Comparison of ENCODE assay signal across 21 mouse cellular contexts in the genomic region with DNA sequence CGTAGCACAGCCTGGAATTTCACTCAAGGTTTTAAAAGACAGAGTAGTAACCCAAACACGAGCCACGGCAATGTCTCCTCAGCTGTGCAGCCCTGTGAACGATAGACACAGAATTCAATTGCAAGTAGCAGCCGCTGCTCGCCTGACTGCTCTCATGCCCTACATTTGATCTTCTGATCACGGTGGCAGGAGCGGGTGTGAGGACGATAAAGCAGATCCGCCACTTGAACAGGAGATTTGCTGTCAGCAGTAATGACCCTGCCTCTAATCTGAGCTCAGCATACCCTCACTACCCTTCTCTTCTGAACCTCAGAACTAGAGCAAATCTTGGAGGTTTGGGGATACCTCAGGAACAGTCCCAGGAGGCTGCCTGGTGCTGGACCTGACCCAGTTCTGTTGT. TPM values are rescaled to one million over a fixed set of nuclear protein-coding genes. Genes with fewer than 3 reads are reported as not detected.
DNase-seq lines count a peak whose midpoint lies in the region; ATAC-seq lines count a peak whose summit lies in the region.
"Had no signal": no experiment of that assay in that cellular context is flagged by ENCODE, and none has a peak within 500 bp of the region (broad histone marks: within the 10 kb centered on the region; RNA-seq: fewer than 3 reads in every experiment).

No protein-coding gene starts in this region.

- H3K4me2 ChIP-seq in heart, embryonic 12.5 days = peak overlapping the region; percentile 8; the same call in 1 of the 2 replicates
- H3K4me2 ChIP-seq: hindbrain, embryonic 12.5 days; kidney, embryonic 15.5 days; liver, embryonic 13.5 days; lung, embryonic 15.5 days; midbrain, embryonic 13.5 days had no signal

- peaks cover 73% of the 10 kb centered on the region for H3K36me3 ChIP-seq in heart, embryonic 12.5 days

- ATAC-seq in heart, embryonic 12.5 days (ENCODE audit: insufficient number of reproducible peaks, low FRiP score) = no peak
- ATAC-seq: activated CD4-positive, CD25-positive, alpha-beta regulatory T cell, adult 4 months; inflammation-experienced regulatory T-cells, adult 6 months; midbrain, embryonic 13.5 days had no signal

- peak overlapping the region; percentile 93 for H3K27ac ChIP-seq in heart, embryonic 12.5 days (ENCODE audit: poor library complexity, severe bottlenecking)
- H3K27ac ChIP-seq: hindbrain, embryonic 12.5 days; kidney, embryonic 15.5 days; layer of hippocampus, adult 2 months; liver, embryonic 13.5 days; lung, embryonic 15.5 days; midbrain, embryonic 13.5 days; stomach, postnatal 0 days had no signal

- DNase-seq in heart, adult 18-20 months = peak; percentile 57 to 60
- no peak for DNase-seq in heart, postnatal 4 days
- peak; percentile 42 for DNase-seq in T-cell, adult 2 months (ENCODE audit: low spot score)
- peak; percentile 60 for DNase-seq in thymus, postnatal 0 days (ENCODE audit: low spot score)
- DNase-seq in layer of hippocampus, adult 8-10 months (ENCODE audit: low spot score in 2 of 2) = no peak
- DNase-seq in neural tube, embryonic 10.5 days (ENCODE audit: extremely low spot score, low spot score) = no peak
- DNase-seq: adrenal gland, postnatal 14 days; B cell, adult 2 months; cerebellum, adult 8-10 months; liver, embryonic 13.5 days; right cerebral cortex, postnatal 14 days had no signal

- no peak overlapping the region for H3K4me3 ChIP-seq in heart, embryonic 12.5 days
- H3K4me3 ChIP-seq: hindbrain, embryonic 12.5 days; kidney, embryonic 15.5 days; layer of hippocampus, adult 2 months; liver, embryonic 13.5 days; lung, embryonic 15.5 days; midbrain, embryonic 13.5 days; myocyte had no signal

- no peaks in the 10 kb centered on the region for H3K9me3 ChIP-seq in heart, embryonic 12.5 days (replicated peaks)
- H3K9me3 ChIP-seq: hindbrain, embryonic 12.5 days; kidney, embryonic 15.5 days; liver, embryonic 13.5 days; lung, embryonic 15.5 days; midbrain, embryonic 13.5 days had no signal

- peaks cover 45% of the 10 kb centered on the region for H3K4me1 ChIP-seq in heart, embryonic 12.5 days (replicated peaks)
- H3K4me1 ChIP-seq: hindbrain, embryonic 12.5 days; liver, embryonic 13.5 days; lung, embryonic 15.5 days; midbrain, embryonic 13.5 days had no signal

- no peak overlapping the region for H3K9ac ChIP-seq in heart, embryonic 12.5 days
- H3K9ac ChIP-seq: kidney, embryonic 15.5 days; liver, embryonic 13.5 days; lung, embryonic 15.5 days; midbrain, embryonic 13.5 days had no signal

- WGBS in heart, embryonic 12.5 days = 45% methylated on average over 10 of the region's 10 CpGs

- H3K27me3 ChIP-seq in heart, embryonic 12.5 days (replicated peaks) = no peaks in the 10 kb centered on the region
- H3K27me3 ChIP-seq: hindbrain, embryonic 12.5 days; kidney, embryonic 15.5 days; liver, embryonic 13.5 days; lung, embryonic 15.5 days; midbrain, embryonic 13.5 days had no signal

RNA-seq across cellular contexts. Expression of a gene that starts 38.6 kb away (rescaled TPM):
- 10 to 100 TPM; 15.0 to 23.0 TPM for total RNA-seq in heart, adult 18-20 months (2021)
- 10 to 100 TPM; 40.9 to 42.5 TPM for total RNA-seq in heart, postnatal 4 days (2021)
- 48.1 and 50.7 TPM in 2 replicates for polyA plus RNA-seq in heart, embryonic 12.5 days (2016; fragmentation: Nextera tagmentation; extraction: Ambion mirVana)
- 57.5 and 68.6 TPM in 2 replicates for polyA plus RNA-seq in thymus, postnatal 0 days (2015; fragmentation: Nextera tagmentation; extraction: Ambion mirVana)
- 1 to 10 TPM; 4.3 to 6.2 (median 5.3) TPM for total RNA-seq in layer of hippocampus, adult 8-10 months (2022)

RNA-seq across cellular contexts. Expression of a gene that starts 49.3 kb away (rescaled TPM):
- 10 to 100 TPM; 27.3 to 38.3 TPM for total RNA-seq in heart, adult 18-20 months (2021)
- total RNA-seq in heart, postnatal 4 days (2021) = 10 to 100 TPM; 15.7 to 20.5 TPM
- 11.4 and 13.6 TPM in 2 replicates for polyA plus RNA-seq in heart, embryonic 12.5 days (2016; fragmentation: Nextera tagmentation; extraction: Ambion mirVana)
- 0.91 and 1.0 TPM in 2 replicates for polyA plus RNA-seq in thymus, postnatal 0 days (2015; fragmentation: Nextera tagmentation; extraction: Ambion mirVana)
- 10 to 100 TPM; 21.2 to 24.0 (median 23.4) TPM for total RNA-seq in layer of hippocampus, adult 8-10 months (2022)
- polyA plus RNA-seq: activated CD4-positive, CD25-positive, alpha-beta regulatory T cell, adult 4 months; inflammation-experienced regulatory T-cells, adult 6 months had no signal

Comparison
In these comparisons a context has a peak if more than half of its experiments do, and no peak if none do; other contexts are left out.
1. DNase-seq: peak in heart, adult 18-20 months (2 of 2), T-cell, adult 2 months (single experiment) and thymus, postnatal 0 days (single experiment); none in heart, postnatal 4 days (single experiment), layer of hippocampus, adult 8-10 months (0 of 2) and neural tube, embryonic 10.5 days (single experiment).